Mouse (Mus musculus) MN1 (cell line): ENCODE measurements around the gene Prickle1.

Experiments
- DNase-seq: peaks from one replicate; pipeline ENCODE4 v3.0.0-alpha.2; 2016; ENCODE audit warnings: low spot score

The Prickle1 gene

GRCm38 (mm10) chr15:93502703-93503102 is 93.0 kb downstream of the Prickle1 start:
- DNase-seq, result no peak

GRCm38 (mm10) chr15:93499866-93500265 is 95.8 kb downstream of the Prickle1 start:
- no peak for DNase-seq

GRCm38 (mm10) chr15:93494700-93495099 is 101.0 kb downstream of the Prickle1 start:
- DNase-seq, result no peak

- DNase-seq, result no peak
These were observed 106.1 kb downstream of the Prickle1 start for GRCm38 (mm10) chr15:93489597-93489996.

- DNase-seq, result no peak
These were observed 109.6 kb downstream of the Prickle1 start for GRCm38 (mm10) chr15:93486066-93486465.

- no peak for DNase-seq
These were observed 110.4 kb downstream of the Prickle1 start for GRCm38 (mm10) chr15:93485252-93485651.

- no peak for DNase-seq
These were observed 111.4 kb downstream of the Prickle1 start for GRCm38 (mm10) chr15:93484261-93484710.

- no peak for DNase-seq
These were observed 114.6 kb downstream of the Prickle1 start for GRCm38 (mm10) chr15:93481112-93481511.

- peak; percentile 79 for DNase-seq
These were observed 116.2 kb downstream of the Prickle1 start for GRCm38 (mm10) chr15:93479445-93479844.

- DNase-seq, result no peak
These were observed 117.0 kb downstream of the Prickle1 start for GRCm38 (mm10) chr15:93478676-93479075.

GRCm38 (mm10) chr15:93477729-93478128 is 118.0 kb downstream of the Prickle1 start:
- peak; percentile 70 for DNase-seq

GRCm38 (mm10) chr15:93475688-93476087 is 120.0 kb downstream of the Prickle1 start:
- DNase-seq, result no peak

GRCm38 (mm10) chr15:93474277-93474676 is 121.4 kb downstream of the Prickle1 start:
- DNase-seq, result no peak

GRCm38 (mm10) chr15:93472089-93472488 is 123.6 kb downstream of the Prickle1 start:
- no peak for DNase-seq

- DNase-seq, result no peak
These were observed 124.0 kb downstream of the Prickle1 start for GRCm38 (mm10) chr15:93471651-93472050.

GRCm38 (mm10) chr15:93461066-93461465 is 134.6 kb downstream of the Prickle1 start:
- DNase-seq, result no peak

- no peak for DNase-seq
These were observed 136.3 kb downstream of the Prickle1 start for GRCm38 (mm10) chr15:93459422-93459821.

GRCm38 (mm10) chr15:93456005-93456404 is 139.7 kb downstream of the Prickle1 start:
- DNase-seq, result no peak

- no peak for DNase-seq
These were observed 142.4 kb downstream of the Prickle1 start for GRCm38 (mm10) chr15:93453296-93453695.
